Mouse (Mus musculus) kidney, adult 2 months (tissue): ENCODE data around the gene Dqx1.

ENCODE experiments used
- CTCF ChIP-seq: fragments of 200-500 bp; conservative IDR thresholded peaks from 2 replicates; pipeline ENCODE4 v1.5.1; 2011; ENCODE audit warnings: low read depth, mild to moderate bottlenecking, control low read depth, low read length, moderate library complexity, mixed read lengths; ENCODE audit not compliant: insufficient read depth, insufficient read length
- POLR2A ChIP-seq: fragments of 200-500 bp; IDR thresholded peaks from one replicate; pipeline ENCODE4 v1.6.1; 2011; ENCODE audit warnings: low read depth, low read length, control low read depth

DNA sequence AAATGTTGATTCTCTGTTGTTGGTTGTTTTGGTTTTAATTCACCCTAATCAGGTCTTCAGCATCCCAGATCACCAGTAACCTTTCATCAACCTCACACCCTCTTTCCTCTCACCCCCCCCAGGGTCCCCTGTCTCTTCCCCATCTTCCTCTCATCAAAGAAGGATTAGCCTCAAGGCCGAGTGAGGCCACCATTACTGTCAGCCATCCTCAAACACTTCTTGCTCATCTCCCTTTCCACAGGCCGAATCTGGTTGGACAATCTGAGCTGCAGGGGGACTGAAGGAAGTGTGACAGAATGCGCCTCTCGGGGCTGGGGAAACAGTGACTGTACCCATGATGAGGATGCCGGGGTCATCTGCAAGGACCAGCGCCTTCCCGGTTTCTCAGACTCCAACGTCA lies 20.5 kb upstream of the Dqx1 start:
- no peak for TF ChIP-seq CTCF
- TF ChIP-seq POLR2A: no peak
